Mouse (Mus musculus) G1E (cell line): Measurements from ENCODE around the gene 1500015O10Rik. TPM values are rescaled to one million over a fixed set of nuclear protein-coding genes. Genes with fewer than 3 reads are reported as not detected.

ENCODE experiments used
- ATAC-seq: 2 replicates; pipeline ENCODE4 v1.8.0; 2016; ENCODE audit warnings: mild to moderate bottlenecking; ENCODE audit not compliant: insufficient number of reproducible peaks, poor library complexity, low FRiP score, severe bottlenecking; ENCODE audit errors: extremely low read depth
- DNase-seq: peaks from one replicate; pipeline ENCODE4 v3.0.0; 2012; ENCODE audit warnings: low spot score
- H3K27me3 ChIP-seq: 2 replicates; pipeline ENCODE4 v1.6.1; 2012; ENCODE audit warnings: mild to moderate bottlenecking, low read length, inconsistent platforms; ENCODE audit not compliant: insufficient read depth
- H3K36me3 ChIP-seq: replicated peaks from 2 replicates; pipeline ENCODE3; 2012; ENCODE audit warnings: mild to moderate bottlenecking, inconsistent platforms
- H3K4me1 ChIP-seq: 2 replicates; pipeline ENCODE4 v1.6.1; 2012; ENCODE audit warnings: low read depth, low read length, inconsistent platforms, mixed read lengths; ENCODE audit not compliant: insufficient read depth
- H3K4me3 ChIP-seq: 2 replicates; pipeline ENCODE4 v1.5.1; 2012; ENCODE audit warnings: low read depth, mild to moderate bottlenecking, inconsistent platforms, low read length, moderate library complexity, mixed read lengths
- H3K9me3 ChIP-seq: replicated peaks from 2 replicates; pipeline ENCODE4 v1.6.1; 2012; ENCODE audit warnings: inconsistent platforms
- CTCF ChIP-seq: IDR thresholded peaks from 2 replicates; pipeline ENCODE4 v1.5.1; 2012; ENCODE audit warnings: low read depth, low read length, inconsistent platforms, mixed read lengths
- GATA1 ChIP-seq: IDR thresholded peaks from 2 replicates; pipeline ENCODE4 v1.6.1; 2012; ENCODE audit warnings: borderline replicate concordance, low read length, inconsistent platforms, mixed read lengths
- GATA2 ChIP-seq: IDR thresholded peaks from 2 replicates; pipeline ENCODE4 v1.6.1; 2012; ENCODE audit warnings: low read depth, low read length, inconsistent platforms, borderline replicate concordance
- POLR2AphosphoS5 ChIP-seq: IDR thresholded peaks from 2 replicates; pipeline ENCODE4 v1.6.1; 2012; ENCODE audit warnings: low read depth, low read length, inconsistent platforms; ENCODE audit not compliant: insufficient replicate concordance
- TAL1 ChIP-seq: conservative IDR thresholded peaks from 2 replicates; pipeline ENCODE4 v1.6.1; 2012; ENCODE audit warnings: low read depth, low read length, inconsistent platforms, mixed read lengths
- polyA plus RNA-seq: library from polyadenylated mRNA; stranded (reverse); fragments of >175 nt; gene quantifications from 2 replicates; pipeline ENCODE4 v1.2.3, GENCODE M21; 2012
- total RNA-seq, 2 experiments: library from RNA; stranded (forward) in 1 of 2; stranded (reverse) in 1 of 2; fragments of 200-1000 nt in 1 of 2; fragments of >200 nt in 1 of 2; fragmentation: Nextera tagmentation in 1 of 2; gene quantifications; 2 replicates each; pipeline ENCODE4 v1.2.3; 2014 to 2017

1500015O10Rik gene
- total and polyA plus RNA-seq, 3 experiments, result 0.16 TPM; not detected in 2

- Histone ChIP-seq H3K4me3 (no peak overlapping the region), H3K4me1 (no peaks in the 10 kb centered on the region), H3K27me3 (no peaks in the 10 kb centered on the region), H3K9me3 (peaks cover 2% of the 10 kb centered on the region; the same call in 1 of the 2 replicates), H3K36me3 (peaks cover 88% of the 10 kb centered on the region)
- DNase-seq, result no peak
- TF ChIP-seq GATA1 (no peak), GATA2 (no peak), CTCF (no peak), POLR2AphosphoS5 (no peak), TAL1 (no peak)
- no peak for ATAC-seq
These were observed 38.1 kb downstream of the 1500015O10Rik start for GRCm38 (mm10) chr1:43768385-43768990.

GRCm38 (mm10) chr1:43769348-43769747 lies 38.9 kb downstream of the 1500015O10Rik start:
- no peak for TF ChIP-seq GATA2
- no peak for TF ChIP-seq CTCF
- no peak for TF ChIP-seq GATA1
- TF ChIP-seq TAL1, result no peak
- no peak for TF ChIP-seq POLR2AphosphoS5
- Histone ChIP-seq H3K36me3 (peaks cover 88% of the 10 kb centered on the region), H3K27me3 (no peaks in the 10 kb centered on the region), H3K4me1 (no peaks in the 10 kb centered on the region), H3K4me3 (no peak overlapping the region), H3K9me3 (peaks cover 2% of the 10 kb centered on the region; the same call in 1 of the 2 replicates)
- DNase-seq, result no peak
- no peak for ATAC-seq

GRCm38 (mm10) chr1:43770032-43770431 lies 39.6 kb downstream of the 1500015O10Rik start:
- Histone ChIP-seq H3K27me3 (no peaks in the 10 kb centered on the region), H3K9me3 (peaks cover 2% of the 10 kb centered on the region; the same call in 1 of the 2 replicates), H3K4me1 (no peaks in the 10 kb centered on the region), H3K36me3 (peaks cover 88% of the 10 kb centered on the region), H3K4me3 (no peak overlapping the region)
- no peak for ATAC-seq
- TF ChIP-seq GATA2 (no peak), POLR2AphosphoS5 (no peak), CTCF (no peak), GATA1 (no peak)
- no peak for DNase-seq

GRCm38 (mm10) chr1:43772694-43773093 lies 42.3 kb downstream of the 1500015O10Rik start:
- Histone ChIP-seq H3K4me3 (no peak overlapping the region), H3K4me1 (no peaks in the 10 kb centered on the region), H3K36me3 (peaks cover 91% of the 10 kb centered on the region), H3K9me3 (peaks cover 2% of the 10 kb centered on the region; the same call in 1 of the 2 replicates), H3K27me3 (no peaks in the 10 kb centered on the region)
- ATAC-seq, result no peak
- no peak for DNase-seq
- TF ChIP-seq CTCF (no peak), GATA2 (no peak), POLR2AphosphoS5 (no peak), GATA1 (no peak), TAL1 (no peak)

GRCm38 (mm10) chr1:43774126-43774525 lies 43.7 kb downstream of the 1500015O10Rik start:
- no peaks in the 10 kb centered on the region for H3K4me1 ChIP-seq
- peaks cover 2% of the 10 kb centered on the region; the same call in 1 of the 2 replicates for H3K9me3 ChIP-seq
- no peak for DNase-seq
- no peak for ATAC-seq
- H3K4me3 ChIP-seq, result no peak overlapping the region
- TF ChIP-seq GATA1, result no peak
- TF ChIP-seq POLR2AphosphoS5, result no peak
- no peak for TF ChIP-seq CTCF
- TF ChIP-seq TAL1, result no peak
- TF ChIP-seq GATA2, result no peak
- peaks cover 84% of the 10 kb centered on the region for H3K36me3 ChIP-seq
- H3K27me3 ChIP-seq, result no peaks in the 10 kb centered on the region

GRCm38 (mm10) chr1:43776106-43776505 lies 45.7 kb downstream of the 1500015O10Rik start:
- H3K4me1 ChIP-seq, result no peaks in the 10 kb centered on the region
- H3K4me3 ChIP-seq, result no peak overlapping the region
- H3K9me3 ChIP-seq, result peaks cover 2% of the 10 kb centered on the region; the same call in 1 of the 2 replicates
- TF ChIP-seq TAL1 (no peak), GATA2 (no peak), POLR2AphosphoS5 (no peak), CTCF (no peak), GATA1 (no peak)
- peaks cover 74% of the 10 kb centered on the region for H3K36me3 ChIP-seq
- ATAC-seq (no peak), DNase-seq (no peak)
- no peaks in the 10 kb centered on the region for H3K27me3 ChIP-seq

- no peak for TF ChIP-seq GATA1
- TF ChIP-seq GATA2, result no peak
- TF ChIP-seq POLR2AphosphoS5, result no peak
- no peak for TF ChIP-seq CTCF
- TF ChIP-seq TAL1, result no peak
These were observed 50.8 kb downstream of the 1500015O10Rik start for GRCm38 (mm10) chr1:43781195-43781594.

More at GRCm38 (mm10) chr1:43781195-43781594, 50.8 kb downstream of the 1500015O10Rik start:
- peaks cover 75% of the 10 kb centered on the region for H3K36me3 ChIP-seq
- H3K4me1 ChIP-seq, result no peaks in the 10 kb centered on the region
- no peak for ATAC-seq
- H3K9me3 ChIP-seq, result no peaks in the 10 kb centered on the region
- no peak for DNase-seq
- no peaks in the 10 kb centered on the region for H3K27me3 ChIP-seq
- no peak overlapping the region for H3K4me3 ChIP-seq
